Mouse (Mus musculus): ENCODE data around the gene Pqbp1. TPM values are rescaled to one million over a fixed set of nuclear protein-coding genes. Genes with fewer than 3 reads are reported as not detected.

Gene Pqbp1
- polyA plus RNA-seq, 1 experiment from 2014 or later, result 58.2 TPM

GRCm38 (mm10) chrX:7878007-7878419 is 21.1 kb downstream of the Pqbp1 start, which contains the start of gene Pim2:
Gene Pim2, plus strand, starts transcription at chrX:7878262.
- Histone ChIP-seq H3K4me3 (replicated peaks) (peak within 1 kb of the TSS; percentile 59), H3K27ac (no peak within 1 kb of the TSS; the same call in 1 of the 2 replicates), H3K36me3 (peaks cover 32% of the 10 kb centered on the region), H3K9ac (peak within 1 kb of the TSS; percentile 68), H3K9me3 (replicated peaks) (no peaks in the 10 kb centered on the region), H3K4me2 (peak within 1 kb of the TSS; percentile 90), H3K27me3 (no peaks in the 10 kb centered on the region), H3K4me1 (replicated peaks) (peaks cover 24% of the 10 kb centered on the region)
- ATAC-seq (ENCODE audit: low read depth) (peak; percentile 95), DNase-seq (peak; percentile 79)
- 15% methylated on average over 38 of the region's 38 CpGs for WGBS (ENCODE audit: insufficient replicate concordance)

- no peak for ATAC-seq (ENCODE audit: low read depth)
- H3K9me3 ChIP-seq (replicated peaks), result no peaks in the 10 kb centered on the region
- peaks cover 11% of the 10 kb centered on the region for H3K4me1 ChIP-seq (replicated peaks)
- 59% methylated on average over 3 of the region's 3 CpGs for WGBS (ENCODE audit: insufficient replicate concordance)
- H3K9ac ChIP-seq, result no peak overlapping the region
- no peak overlapping the region for H3K4me3 ChIP-seq (replicated peaks)
- no peaks in the 10 kb centered on the region for H3K27me3 ChIP-seq
- H3K27ac ChIP-seq, result no peak overlapping the region
- no peak for DNase-seq
- H3K36me3 ChIP-seq, result peaks cover 68% of the 10 kb centered on the region
- H3K4me2 ChIP-seq, result no peak overlapping the region
Observed at GRCm38 (mm10) chrX:7869826-7870225, 29.2 kb downstream of the Pqbp1 start.

GRCm38 (mm10) chrX:7868506-7868905 is 30.6 kb downstream of the Pqbp1 start:
- H3K4me3 ChIP-seq (replicated peaks), result no peak overlapping the region
- ATAC-seq (ENCODE audit: low read depth), result no peak
- WGBS (ENCODE audit: insufficient replicate concordance), result 41% methylated on average over 2 of the region's 2 CpGs

DNA sequence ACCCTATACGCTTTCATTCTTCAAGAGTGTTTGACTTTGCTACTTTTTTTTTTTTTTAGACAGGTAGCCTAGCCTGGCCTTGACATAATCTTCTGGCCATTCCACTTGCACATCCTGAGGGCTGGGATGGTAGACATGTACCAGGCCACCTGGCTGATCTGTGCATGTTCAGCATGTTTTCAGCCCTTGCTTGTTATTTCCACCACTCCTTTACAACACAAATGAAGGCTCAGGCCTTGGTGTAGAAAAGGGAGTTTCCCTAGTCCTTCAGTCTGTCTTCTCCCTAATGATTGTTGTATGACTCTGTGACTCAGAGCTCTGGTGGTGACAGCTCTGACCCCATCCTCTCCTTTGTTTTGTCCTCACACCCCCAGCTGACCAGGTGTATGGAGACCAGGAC is 31.9 kb downstream of the Pqbp1 start:
- Histone ChIP-seq H3K4me2 (no peak overlapping the region), H3K27me3 (no peaks in the 10 kb centered on the region), H3K27ac (no peak overlapping the region), H3K4me1 (replicated peaks) (peaks cover 13% of the 10 kb centered on the region), H3K9me3 (replicated peaks) (no peaks in the 10 kb centered on the region), H3K9ac (no peak overlapping the region), H3K4me3 (replicated peaks) (no peak overlapping the region), H3K36me3 (peaks cover 44% of the 10 kb centered on the region)
- no peak for DNase-seq
- ATAC-seq (ENCODE audit: low read depth), result no peak
- 75% methylated on average over 1 of the region's 1 CpGs for WGBS (ENCODE audit: insufficient replicate concordance)

More at GRCm38 (mm10) chrX:7868506-7868905, 30.6 kb downstream of the Pqbp1 start:
- peaks cover 13% of the 10 kb centered on the region for H3K4me1 ChIP-seq (replicated peaks)
- no peaks in the 10 kb centered on the region for H3K9me3 ChIP-seq (replicated peaks)
- H3K9ac ChIP-seq, result no peak overlapping the region
- H3K27me3 ChIP-seq, result no peaks in the 10 kb centered on the region
- DNase-seq, result no peak
- peaks cover 55% of the 10 kb centered on the region for H3K36me3 ChIP-seq
- no peak overlapping the region for H3K4me2 ChIP-seq
- H3K27ac ChIP-seq, result no peak overlapping the region

DNA sequence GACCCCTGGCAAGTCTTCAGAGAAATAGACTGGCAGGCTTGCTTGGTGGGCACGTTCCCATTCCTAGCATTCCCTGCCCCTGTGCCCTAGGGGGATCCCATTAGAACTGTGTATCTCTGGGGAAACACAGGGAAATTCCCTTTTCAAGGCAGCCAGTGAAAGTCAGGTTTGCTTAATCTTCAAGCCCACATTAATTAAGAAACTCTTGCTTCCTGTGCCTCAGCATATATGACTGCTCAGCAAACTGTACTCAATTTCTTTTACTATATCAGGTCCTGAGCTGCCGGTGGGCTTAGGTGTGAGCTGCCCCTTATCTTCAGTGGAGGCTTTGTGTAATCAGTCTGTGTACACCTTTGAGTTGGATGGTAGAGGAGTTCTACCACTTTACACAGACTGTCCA is 33.3 kb downstream of the Pqbp1 start:
- Histone ChIP-seq H3K27ac (no peak overlapping the region), H3K9me3 (replicated peaks) (no peaks in the 10 kb centered on the region), H3K27me3 (no peaks in the 10 kb centered on the region), H3K36me3 (peaks cover 35% of the 10 kb centered on the region), H3K4me2 (no peak overlapping the region), H3K4me3 (replicated peaks) (no peak overlapping the region), H3K9ac (no peak overlapping the region), H3K4me1 (replicated peaks) (peaks cover 23% of the 10 kb centered on the region)
- WGBS (ENCODE audit: insufficient replicate concordance), result 48% methylated on average over 2 of the region's 2 CpGs
- ATAC-seq (ENCODE audit: low read depth) (no peak), DNase-seq (no peak)

DNA sequence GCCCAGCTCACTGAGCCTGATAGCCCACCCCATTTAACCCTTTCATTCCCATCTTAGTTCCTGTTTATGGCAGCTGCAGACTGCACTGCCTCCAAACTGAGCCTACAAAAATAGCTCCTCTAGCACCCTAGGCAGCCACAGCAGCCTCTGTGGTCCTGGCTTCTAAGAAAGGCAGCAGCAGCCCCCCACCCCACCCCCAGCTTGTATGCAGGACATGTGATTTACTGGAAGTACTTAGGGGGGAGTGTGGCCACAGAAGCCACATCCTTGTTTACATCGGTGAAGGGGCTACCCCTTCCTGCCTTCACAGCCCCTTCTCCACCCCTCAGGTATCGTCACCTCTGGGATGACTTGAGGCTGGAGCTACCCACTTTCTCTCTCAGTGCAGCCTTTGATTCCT is 33.7 kb downstream of the Pqbp1 start:
- WGBS (ENCODE audit: insufficient replicate concordance), result 39% methylated on average over 2 of the region's 2 CpGs
- no peaks in the 10 kb centered on the region for H3K9me3 ChIP-seq (replicated peaks)
- H3K4me2 ChIP-seq, result no peak overlapping the region
- H3K4me3 ChIP-seq (replicated peaks), result no peak overlapping the region
- H3K36me3 ChIP-seq, result peaks cover 33% of the 10 kb centered on the region
- no peak overlapping the region for H3K27ac ChIP-seq
- no peaks in the 10 kb centered on the region for H3K27me3 ChIP-seq
- H3K9ac ChIP-seq, result no peak overlapping the region
- DNase-seq (no peak), ATAC-seq (ENCODE audit: low read depth) (no peak)
- peaks cover 28% of the 10 kb centered on the region for H3K4me1 ChIP-seq (replicated peaks)

DNA sequence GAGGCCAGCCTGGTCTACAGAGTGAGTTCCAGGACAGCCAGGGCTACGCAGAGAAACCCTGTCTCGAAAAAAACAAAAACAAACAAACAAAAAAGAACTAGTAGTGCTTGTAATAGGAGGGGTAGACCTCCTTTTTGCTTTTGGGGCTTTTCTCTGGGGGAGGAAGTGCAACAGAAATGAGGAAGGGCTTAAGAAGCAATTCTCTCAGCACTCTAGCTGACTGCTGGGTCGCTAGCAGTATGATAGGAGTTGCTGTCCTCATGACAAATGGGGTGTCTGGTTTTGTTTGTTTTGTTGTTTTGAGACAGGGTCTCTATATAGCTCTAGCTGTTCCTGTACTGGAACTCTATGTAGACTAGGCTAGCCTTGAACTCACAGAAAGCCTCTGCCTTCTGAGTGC is 34.5 kb downstream of the Pqbp1 start:
- Histone ChIP-seq H3K4me3 (replicated peaks) (no peak overlapping the region), H3K9ac (no peak overlapping the region), H3K9me3 (replicated peaks) (no peaks in the 10 kb centered on the region), H3K4me2 (no peak overlapping the region), H3K4me1 (replicated peaks) (peaks cover 36% of the 10 kb centered on the region), H3K27me3 (no peaks in the 10 kb centered on the region), H3K36me3 (peaks cover 31% of the 10 kb centered on the region), H3K27ac (no peak overlapping the region)
- no peak for DNase-seq
- WGBS (ENCODE audit: insufficient replicate concordance), result 56% methylated on average over 3 of the region's 3 CpGs
- no peak for ATAC-seq (ENCODE audit: low read depth)

DNA sequence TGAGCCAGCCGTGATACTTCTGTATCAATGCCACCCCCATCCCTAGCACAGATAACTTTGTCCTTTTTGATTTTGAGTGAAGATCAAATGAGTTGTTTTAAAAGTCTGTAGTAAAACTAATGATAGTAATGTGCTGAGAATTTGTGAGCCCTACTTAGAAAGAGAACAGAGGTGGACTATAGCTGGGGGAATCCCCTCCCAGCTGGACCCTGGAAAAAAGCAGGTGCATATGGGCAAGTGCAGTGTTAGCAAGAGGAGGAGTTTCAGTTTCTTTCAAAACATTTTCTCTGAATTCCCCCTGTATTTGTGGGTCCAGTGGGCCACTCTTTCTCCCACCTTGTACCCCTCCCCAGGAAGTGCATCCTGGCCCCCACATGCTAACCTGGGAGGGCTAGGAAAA is 35.9 kb downstream of the Pqbp1 start:
- Histone ChIP-seq H3K9ac (no peak overlapping the region), H3K4me2 (no peak overlapping the region), H3K4me3 (replicated peaks) (no peak overlapping the region), H3K27me3 (no peaks in the 10 kb centered on the region), H3K36me3 (peaks cover 34% of the 10 kb centered on the region), H3K9me3 (replicated peaks) (no peaks in the 10 kb centered on the region), H3K27ac (no peak overlapping the region), H3K4me1 (replicated peaks) (peaks cover 44% of the 10 kb centered on the region)
- WGBS (ENCODE audit: insufficient replicate concordance), result 83% methylated on average over 1 of the region's 1 CpGs
- ATAC-seq (ENCODE audit: low read depth) (no peak), DNase-seq (no peak)

GRCm38 (mm10) chrX:7859191-7859753 is 39.8 kb downstream of the Pqbp1 start:
- Histone ChIP-seq H3K9me3 (replicated peaks) (no peaks in the 10 kb centered on the region), H3K36me3 (peaks cover 38% of the 10 kb centered on the region), H3K27ac (0 out of 2 replicates have a peak overlapping the region, but pooled peaks have one; percentile 6), H3K9ac (no peak overlapping the region), H3K4me2 (no peak overlapping the region), H3K4me3 (replicated peaks) (no peak overlapping the region), H3K4me1 (replicated peaks) (peaks cover 31% of the 10 kb centered on the region), H3K27me3 (no peaks in the 10 kb centered on the region)
- ATAC-seq (ENCODE audit: low read depth) (peak; percentile 68), DNase-seq (no peak)
- 31% methylated on average over 3 of the region's 3 CpGs for WGBS (ENCODE audit: insufficient replicate concordance)

- Histone ChIP-seq H3K4me3 (replicated peaks) (no peak overlapping the region), H3K4me1 (replicated peaks) (peaks cover 9% of the 10 kb centered on the region), H3K36me3 (peaks cover 61% of the 10 kb centered on the region), H3K9me3 (replicated peaks) (no peaks in the 10 kb centered on the region), H3K27me3 (no peaks in the 10 kb centered on the region), H3K4me2 (no peak overlapping the region), H3K9ac (no peak overlapping the region), H3K27ac (no peak overlapping the region)
- WGBS (ENCODE audit: insufficient replicate concordance), result 13% methylated on average over 2 of the region's 2 CpGs
- ATAC-seq (ENCODE audit: low read depth) (no peak), DNase-seq (no peak)
Observed at GRCm38 (mm10) chrX:7854578-7854977, 44.5 kb downstream of the Pqbp1 start.

- ATAC-seq (ENCODE audit: low read depth) (no peak), DNase-seq (no peak)
- H3K9ac ChIP-seq, result no peak overlapping the region
- no peak overlapping the region for H3K4me3 ChIP-seq (replicated peaks)
- H3K36me3 ChIP-seq, result peaks cover 63% of the 10 kb centered on the region
- no peaks in the 10 kb centered on the region for H3K9me3 ChIP-seq (replicated peaks)
- H3K27me3 ChIP-seq, result no peaks in the 10 kb centered on the region
- no peak overlapping the region for H3K27ac ChIP-seq
- no peak overlapping the region for H3K4me2 ChIP-seq
- peaks cover 35% of the 10 kb centered on the region for H3K4me1 ChIP-seq (replicated peaks)
- WGBS (ENCODE audit: insufficient replicate concordance), result 69% methylated on average over 2 of the region's 2 CpGs
Observed at GRCm38 (mm10) chrX:7847845-7848244, 51.2 kb downstream of the Pqbp1 start.
